Mouse (Mus musculus) bone marrow, adult 2 months (tissue): Measurements from ENCODE around the gene Lysmd3.

Source experiments
- CTCF ChIP-seq: fragments of 200-500 bp; IDR thresholded peaks from 2 replicates; pipeline ENCODE4 v1.5.1; 2011; ENCODE audit warnings: low read length, control low read depth; ENCODE audit not compliant: control insufficient read depth, insufficient read depth
- POLR2A ChIP-seq: fragments of 200-500 bp; IDR thresholded peaks from 2 replicates; pipeline ENCODE4 v1.6.1; 2011; ENCODE audit warnings: low read depth, mild to moderate bottlenecking, control low read depth, low read length, borderline replicate concordance; ENCODE audit not compliant: control insufficient read depth

GRCm38 (mm10) chr13:81694446-81694845, 37.0 kb downstream of the Lysmd3 start:
- TF ChIP-seq POLR2A (no peak), CTCF (no peak)
